Mouse (Mus musculus) stomach, embryonic 14.5 days (tissue): ENCODE results near the gene Trappc6b. TPM values are rescaled to one million over a fixed set of nuclear protein-coding genes. Genes with fewer than 3 reads are reported as not detected.

Source experiments
- ATAC-seq: fragments of 200-750 bp; cut with Nextera tagmentation; 2 replicates; pipeline ENCODE4 v1.8.0; 2017; ENCODE audit warnings: low read depth, moderate TSS enrichment; ENCODE audit not compliant: insufficient number of reproducible peaks, insufficient read depth, low FRiP score
- H3K27ac ChIP-seq: fragments of 300-500 bp; sonication (generic); 2 replicates; pipeline ENCODE4 v1.5.1; 2014; ENCODE audit warnings: mild to moderate bottlenecking, low read length, moderate library complexity, mixed read lengths
- H3K27me3 ChIP-seq: fragments of 300-500 bp; sonication (generic); 2 replicates; pipeline ENCODE4 v1.6.1; 2014; ENCODE audit warnings: low read length, control low read depth, mixed read lengths; ENCODE audit not compliant: control insufficient read depth, insufficient read depth
- H3K36me3 ChIP-seq: fragments of 300-500 bp; sonication (generic); 2 replicates; pipeline ENCODE4 v1.6.1; 2014; ENCODE audit warnings: mild to moderate bottlenecking, control low read depth, low read length, moderate library complexity, mixed read lengths; ENCODE audit not compliant: control insufficient read depth, insufficient read depth
- H3K4me1 ChIP-seq: fragments of 300-500 bp; sonication (generic); 2 replicates; pipeline ENCODE4 v1.6.1; 2014; ENCODE audit warnings: low read length, control low read depth, mixed read lengths; ENCODE audit not compliant: control insufficient read depth, insufficient read depth
- H3K4me2 ChIP-seq: fragments of 300-500 bp; sonication (generic); replicated peaks from 2 replicates; pipeline ENCODE4 v1.6.1; 2014; ENCODE audit warnings: low read depth, low read length, control low read depth
- H3K4me3 ChIP-seq: fragments of 300-500 bp; sonication (generic); 2 replicates; pipeline ENCODE4 v1.5.1; 2014; ENCODE audit warnings: low read depth, low read length, control low read depth
- H3K9ac ChIP-seq: fragments of 300-500 bp; sonication (generic); replicated peaks from 2 replicates; pipeline ENCODE4 v1.6.1; 2014; ENCODE audit warnings: low read depth, mild to moderate bottlenecking, control low read depth, low read length, moderate library complexity, mixed read lengths
- H3K9me3 ChIP-seq: fragments of 300-500 bp; sonication (generic); 2 replicates; pipeline ENCODE4 v1.6.1; 2016; ENCODE audit warnings: low read depth, low read length, control low read depth; ENCODE audit not compliant: control insufficient read depth
- WGBS: fragments of 180-500 bp; shearing (Covaris S2); extraction: QIAGEN DNeasy Blood & Tissue Kit; methylation state at CpG from one replicate; pipeline ENCODE4 v1.1.7; 2014; 5-methylcytosine and 5-hydroxymethylcytosine counted together
- polyA plus RNA-seq: library from polyadenylated mRNA; unstranded; fragments of >200 nt; fragmentation: Nextera tagmentation; extraction: Ambion mirVana; gene quantifications from 2 replicates; pipeline ENCODE4 v1.2.1, GENCODE M21; 2014

Trappc6b gene
- 61.0 and 67.1 TPM in 2 replicates for polyA plus RNA-seq

DNA sequence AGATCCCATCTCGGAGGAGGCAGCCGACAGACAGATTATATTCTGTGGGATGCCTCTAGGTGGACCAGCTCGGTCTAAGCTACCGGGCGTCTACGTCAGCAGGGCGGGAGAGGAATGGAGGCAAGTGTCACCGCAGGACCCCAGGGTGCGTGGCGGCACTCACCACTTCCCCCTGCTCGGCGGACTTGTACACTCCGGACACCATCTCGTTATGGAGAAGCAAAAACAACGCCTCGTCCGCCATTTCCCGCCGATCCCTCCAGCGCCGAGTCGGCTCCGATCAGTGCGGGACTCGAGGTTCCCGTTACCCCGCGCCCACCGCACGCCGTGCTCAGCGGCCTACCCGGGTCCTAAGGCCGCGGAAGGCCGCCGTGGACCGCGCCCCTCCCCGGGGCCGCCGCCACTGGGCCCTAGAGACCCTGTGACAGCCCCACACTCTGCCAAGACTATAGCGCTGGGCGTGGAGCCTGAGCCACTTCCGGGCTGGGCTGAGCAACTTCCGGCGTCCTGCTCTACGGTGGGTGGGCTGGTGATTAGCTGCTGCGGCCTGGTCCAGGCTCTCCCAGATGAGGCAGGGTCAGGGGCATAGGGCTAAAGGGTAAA lies at the start of gene Trappc6b:
Gene Trappc6b (minus strand): TSS at position 480 of the 603 bp plus-strand sequence.
- under 1% methylated on average over 49 of the region's 49 CpGs for WGBS
- peak within 1 kb of the TSS; percentile 88 for H3K9ac ChIP-seq
- ATAC-seq, result peak; percentile 96

DNA sequence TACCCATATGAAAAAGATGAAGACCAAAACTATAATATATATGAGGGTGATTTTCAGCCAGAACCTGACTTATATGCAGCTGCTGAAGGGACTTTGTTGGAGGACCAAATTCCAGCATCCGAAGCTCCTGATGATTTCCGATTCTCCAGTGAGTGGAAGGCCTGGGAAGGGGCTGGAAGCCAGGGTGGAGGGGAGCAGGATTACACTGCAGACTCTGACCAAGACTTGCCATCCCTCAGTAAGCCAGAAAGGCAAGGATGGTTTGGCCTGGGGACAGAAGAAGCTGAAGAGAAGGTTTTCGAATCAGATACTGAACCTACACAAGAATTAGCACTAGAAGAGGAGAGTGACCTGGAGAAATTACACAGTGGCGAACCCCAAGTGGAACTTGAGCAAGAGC lies 46.7 kb upstream of the Trappc6b start:
- Histone ChIP-seq H3K27me3 (no peaks in the 10 kb centered on the region), H3K4me1 (no peaks in the 10 kb centered on the region), H3K9me3 (no peaks in the 10 kb centered on the region), H3K4me2 (no peak overlapping the region), H3K27ac (no peak overlapping the region), H3K4me3 (no peak overlapping the region), H3K9ac (no peak overlapping the region), H3K36me3 (no peaks in the 10 kb centered on the region)
- ATAC-seq, result no peak
- 82% methylated on average over 4 of the region's 4 CpGs for WGBS

More for the DNA sequence above, at the start of gene Trappc6b:
- Histone ChIP-seq H3K27me3 (no peaks in the 10 kb centered on the region), H3K36me3 (peaks cover 5% of the 10 kb centered on the region; the same call in 1 of the 2 replicates), H3K4me1 (peaks cover 8% of the 10 kb centered on the region; the same call in 1 of the 2 replicates), H3K4me3 (peak within 1 kb of the TSS; percentile 76), H3K9me3 (no peaks in the 10 kb centered on the region), H3K27ac (peak within 1 kb of the TSS; percentile 86), H3K4me2 (peak within 1 kb of the TSS; percentile 48)

DNA sequence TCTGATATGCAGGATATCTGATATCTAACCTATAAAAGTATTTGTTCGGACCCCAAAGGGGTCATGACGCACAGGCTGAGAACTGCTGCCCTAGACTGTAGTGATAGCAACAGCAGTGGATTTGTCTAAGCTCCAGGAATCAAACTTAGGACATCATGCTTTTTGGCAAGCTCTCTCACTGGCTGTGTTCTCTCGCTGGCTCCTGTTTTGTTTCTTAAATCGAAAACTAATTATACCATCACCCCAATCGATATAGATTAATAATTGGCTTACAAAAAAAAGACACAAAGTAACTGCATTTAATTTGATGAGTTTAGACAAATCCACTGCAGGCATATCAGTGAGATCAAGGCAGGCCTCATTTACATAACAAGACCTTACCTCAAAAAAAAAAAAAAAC lies 45.2 kb upstream of the Trappc6b start:
- Histone ChIP-seq H3K9ac (no peak overlapping the region), H3K36me3 (no peaks in the 10 kb centered on the region), H3K27ac (no peak overlapping the region), H3K4me1 (no peaks in the 10 kb centered on the region), H3K4me3 (no peak overlapping the region), H3K4me2 (no peak overlapping the region), H3K9me3 (no peaks in the 10 kb centered on the region), H3K27me3 (no peaks in the 10 kb centered on the region)
- ATAC-seq, result no peak
- 89% methylated on average over 5 of the region's 5 CpGs for WGBS

DNA sequence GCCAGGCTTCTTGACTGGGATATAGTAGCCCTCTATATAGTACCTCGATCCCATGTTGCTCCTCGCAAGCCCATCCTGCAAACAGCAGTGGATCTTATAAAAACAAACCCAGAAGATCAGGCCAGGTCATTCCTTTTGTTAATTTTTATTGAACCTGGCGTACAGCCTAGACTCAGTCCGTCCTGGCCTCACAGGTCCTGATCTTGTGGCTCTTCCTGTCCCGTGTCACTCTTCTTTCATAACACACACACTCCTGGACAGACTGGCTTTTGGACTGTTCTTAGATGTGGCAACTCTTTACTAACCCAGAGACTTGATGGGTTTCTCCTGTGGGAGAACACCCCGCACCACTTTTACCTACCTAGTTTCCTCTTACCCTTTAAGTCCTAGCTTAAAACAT lies 44.6 kb upstream of the Trappc6b start:
- WGBS, result 78% methylated on average over 6 of the region's 6 CpGs
- no peaks in the 10 kb centered on the region for H3K9me3 ChIP-seq
- H3K4me2 ChIP-seq, result no peak overlapping the region
- no peaks in the 10 kb centered on the region for H3K4me1 ChIP-seq
- H3K36me3 ChIP-seq, result no peaks in the 10 kb centered on the region
- no peak overlapping the region for H3K9ac ChIP-seq
- ATAC-seq, result no peak
- no peaks in the 10 kb centered on the region for H3K27me3 ChIP-seq
- no peak overlapping the region for H3K4me3 ChIP-seq
- no peak overlapping the region for H3K27ac ChIP-seq

DNA sequence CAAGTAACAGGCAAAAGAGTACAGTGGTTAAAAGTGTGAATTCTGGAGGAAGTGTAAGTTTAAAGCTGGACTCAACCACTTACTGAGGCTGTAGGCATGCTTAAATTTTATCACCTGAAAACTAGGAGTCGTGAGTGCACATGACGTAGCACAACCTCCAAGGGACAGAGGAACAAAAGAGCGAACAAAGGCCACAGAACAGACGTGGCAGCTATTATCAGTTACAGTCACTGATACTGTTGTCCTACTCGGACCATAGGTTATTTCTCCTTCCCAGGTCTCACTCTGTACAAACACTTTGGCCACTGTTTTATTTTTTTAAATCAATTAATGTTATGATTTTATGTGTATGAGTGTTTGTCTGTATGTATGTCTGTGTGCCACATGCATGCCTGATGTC lies 43.5 kb upstream of the Trappc6b start:
- WGBS, result 78% methylated on average over 5 of the region's 5 CpGs
- Histone ChIP-seq H3K27ac (no peak overlapping the region), H3K27me3 (no peaks in the 10 kb centered on the region), H3K9ac (no peak overlapping the region), H3K9me3 (no peaks in the 10 kb centered on the region), H3K36me3 (no peaks in the 10 kb centered on the region), H3K4me1 (no peaks in the 10 kb centered on the region), H3K4me3 (no peak overlapping the region), H3K4me2 (no peak overlapping the region)
- ATAC-seq, result no peak

DNA sequence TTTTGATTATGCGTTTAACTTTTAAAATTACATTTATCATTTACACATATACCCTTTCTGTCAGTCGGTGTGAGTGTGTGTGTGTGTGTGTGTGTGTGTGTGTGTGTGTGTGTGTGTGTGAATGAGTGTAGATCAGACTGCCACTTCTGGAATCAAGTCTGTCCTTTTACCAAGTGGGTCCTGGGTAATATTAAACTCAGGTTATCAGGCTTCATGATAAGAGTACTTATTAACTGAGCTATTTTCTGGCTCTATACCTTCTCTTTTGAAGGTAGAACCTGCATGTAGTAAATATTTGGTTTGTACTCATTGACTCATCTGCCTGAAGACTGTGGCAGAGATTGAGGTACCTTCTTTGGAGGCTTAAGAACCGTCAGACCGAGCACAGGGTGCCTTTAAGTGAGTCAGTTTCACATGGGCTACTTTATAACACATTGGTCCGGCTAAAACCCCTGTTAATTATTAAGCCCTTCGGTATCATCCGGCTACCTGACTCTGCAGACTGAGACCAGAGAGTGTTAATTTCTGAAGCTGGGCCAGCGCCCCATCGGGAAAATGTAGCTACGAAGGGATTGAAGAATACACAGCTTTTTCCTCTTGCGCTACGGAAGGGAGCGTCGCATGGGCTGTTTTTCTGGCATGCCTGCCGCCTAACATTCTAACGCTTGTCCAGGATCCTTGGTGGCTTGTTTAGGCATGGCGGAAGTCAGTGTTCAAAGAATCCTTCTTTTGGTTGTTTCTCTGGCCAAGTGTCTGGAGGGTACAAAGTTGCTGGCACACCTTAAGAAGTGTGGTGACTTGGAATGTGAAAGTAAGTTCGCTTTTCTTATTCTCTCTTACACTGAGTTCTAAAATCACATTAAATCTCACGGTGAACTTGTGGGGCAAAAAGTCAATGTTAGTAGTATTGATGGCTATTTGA lies 34.1 kb upstream of the Trappc6b start, which contains the start of gene Mia2:
Gene Mia2 (plus strand): TSS at position 696 of the 922 bp plus-strand sequence.
- Histone ChIP-seq H3K4me3 (peak within 1 kb of the TSS; percentile 28), H3K9ac (no peak within 1 kb of the TSS), H3K27me3 (no peaks in the 10 kb centered on the region), H3K9me3 (no peaks in the 10 kb centered on the region), H3K4me2 (0 out of 2 replicates have a peak within 1 kb of the TSS, but pooled peaks have one; percentile 10), H3K4me1 (no peaks in the 10 kb centered on the region), H3K27ac (peak within 1 kb of the TSS; percentile 58; the same call in 1 of the 2 replicates), H3K36me3 (no peaks in the 10 kb centered on the region)
- WGBS, result 70% methylated on average over 19 of the region's 19 CpGs
- peak; percentile 91 for ATAC-seq

DNA sequence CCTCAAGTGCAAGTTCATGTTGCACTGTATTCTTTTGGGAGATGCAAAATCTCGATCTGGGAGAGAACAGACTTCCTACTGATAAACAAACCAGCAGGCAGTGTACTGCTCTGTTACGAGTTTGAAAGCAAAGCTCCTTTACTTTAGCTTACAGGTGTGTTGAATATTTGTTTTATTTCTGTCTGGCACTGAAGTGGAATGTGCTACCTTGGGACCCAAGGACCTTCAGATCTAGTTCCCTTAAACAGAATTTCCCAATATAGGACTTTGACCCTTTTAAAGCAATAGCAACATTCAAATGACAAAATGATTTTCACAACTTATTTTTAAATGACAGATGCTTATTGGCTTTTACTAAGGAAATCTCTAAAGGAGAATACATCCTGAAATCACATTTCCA lies 32.3 kb upstream of the Trappc6b start:
- Histone ChIP-seq H3K27me3 (no peaks in the 10 kb centered on the region), H3K4me1 (no peaks in the 10 kb centered on the region), H3K9me3 (no peaks in the 10 kb centered on the region), H3K9ac (no peak overlapping the region), H3K4me2 (no peak overlapping the region), H3K4me3 (no peak overlapping the region), H3K27ac (no peak overlapping the region), H3K36me3 (no peaks in the 10 kb centered on the region)
- WGBS, result 28% methylated on average over 2 of the region's 2 CpGs
- no peak for ATAC-seq

DNA sequence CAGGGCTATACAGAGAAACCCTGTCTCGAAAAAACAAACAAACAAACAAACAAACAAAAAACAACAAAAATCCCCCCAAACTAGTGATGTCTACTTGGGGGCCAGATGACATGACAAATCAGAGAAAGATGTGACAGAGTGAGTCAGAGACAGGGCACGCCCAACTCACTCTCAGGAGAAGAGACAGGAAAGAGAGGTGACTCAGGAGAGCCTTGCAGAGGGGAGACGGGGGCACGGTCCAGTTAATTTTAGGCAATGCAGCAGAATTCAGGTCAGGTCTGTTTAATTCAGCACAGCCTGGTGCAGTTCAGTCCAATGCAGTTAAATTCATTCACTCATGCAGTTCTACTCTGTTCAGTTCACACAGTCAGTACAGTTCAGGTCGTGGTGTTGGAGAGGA lies 24.9 kb upstream of the Trappc6b start:
- H3K9me3 ChIP-seq, result no peaks in the 10 kb centered on the region
- no peaks in the 10 kb centered on the region for H3K36me3 ChIP-seq
- no peak overlapping the region for H3K4me3 ChIP-seq
- ATAC-seq, result no peak
- no peaks in the 10 kb centered on the region for H3K27me3 ChIP-seq
- no peaks in the 10 kb centered on the region for H3K4me1 ChIP-seq
- H3K9ac ChIP-seq, result no peak overlapping the region
- H3K4me2 ChIP-seq, result no peak overlapping the region
- 80% methylated on average over 5 of the region's 5 CpGs for WGBS
- no peak overlapping the region for H3K27ac ChIP-seq
